Mouse (Mus musculus) brain, embryonic 14.5 days (tissue): ENCODE results near the gene Ly6g6f.

Source experiments
- CTCF ChIP-seq: fragments of 200-500 bp; IDR thresholded peaks from 2 replicates; pipeline ENCODE4 v1.5.1; 2012; ENCODE audit warnings: inconsistent platforms, mild to moderate bottlenecking, moderate library complexity, borderline replicate concordance; ENCODE audit not compliant: insufficient read depth, insufficient read length; ENCODE audit errors: extremely low read depth
- POLR2A ChIP-seq: fragments of 200-500 bp; IDR thresholded peaks from 2 replicates; pipeline ENCODE4 v1.6.1; 2012; ENCODE audit warnings: mild to moderate bottlenecking, inconsistent platforms, borderline replicate concordance; ENCODE audit not compliant: poor library complexity, insufficient read depth, insufficient read length, severe bottlenecking; ENCODE audit errors: extremely low read depth

- TF ChIP-seq POLR2A (no peak), CTCF (no peak)
Observed at GRCm38 (mm10) chr17:35085208-35085865, at the start of gene Ly6g6f.
